Mouse (Mus musculus): ENCODE measurements around the gene Lhpp.

Gene Lhpp

GRCm38 (mm10) chr7:132713483-132714126, 103.2 kb downstream of the Lhpp start:
- DNase-seq = peak; percentile 55 to 57

GRCm38 (mm10) chr7:132714236-132714923, 103.9 kb downstream of the Lhpp start:
- DNase-seq = no peak

- DNase-seq = no peak
These were observed 104.8 kb downstream of the Lhpp start for GRCm38 (mm10) chr7:132715259-132715658.

- no peak for DNase-seq
These were observed 109.1 kb downstream of the Lhpp start for GRCm38 (mm10) chr7:132719570-132719969.

GRCm38 (mm10) chr7:132720562-132720961, 110.1 kb downstream of the Lhpp start:
- DNase-seq = peak; percentile 93 to 94

- no peak for DNase-seq
These were observed 112.2 kb downstream of the Lhpp start for GRCm38 (mm10) chr7:132722401-132723370.

- DNase-seq = peak; percentile 44 to 51
These were observed 113.5 kb downstream of the Lhpp start for GRCm38 (mm10) chr7:132723906-132724305.

GRCm38 (mm10) chr7:132724501-132725062, 114.1 kb downstream of the Lhpp start:
- DNase-seq = peak in 1 of 2 experiments; percentile 40

GRCm38 (mm10) chr7:132726106-132726861, 115.8 kb downstream of the Lhpp start:
- DNase-seq = no peak

GRCm38 (mm10) chr7:132729093-132729831, 118.8 kb downstream of the Lhpp start:
- peak in 1 of 2 experiments; percentile 31 for DNase-seq

- DNase-seq = no peak
These were observed 120.1 kb downstream of the Lhpp start for GRCm38 (mm10) chr7:132730510-132730909.

- no peak for DNase-seq
These were observed 121.1 kb downstream of the Lhpp start for GRCm38 (mm10) chr7:132731558-132731957.

GRCm38 (mm10) chr7:132732136-132732789, 121.8 kb downstream of the Lhpp start:
- no peak for DNase-seq

GRCm38 (mm10) chr7:132733521-132733920, 123.1 kb downstream of the Lhpp start:
- DNase-seq = no peak

GRCm38 (mm10) chr7:132734222-132734621, 123.8 kb downstream of the Lhpp start:
- DNase-seq = no peak

- peak; percentile 89 to 92 for DNase-seq
These were observed 124.7 kb downstream of the Lhpp start for GRCm38 (mm10) chr7:132735145-132735544.

GRCm38 (mm10) chr7:132736099-132736862, 125.8 kb downstream of the Lhpp start:
- DNase-seq = peak in 1 of 2 experiments; percentile 26

- DNase-seq = no peak
These were observed 128.4 kb downstream of the Lhpp start for GRCm38 (mm10) chr7:132738844-132739243.

- no peak for DNase-seq
These were observed 129.4 kb downstream of the Lhpp start for GRCm38 (mm10) chr7:132739829-132740228.

GRCm38 (mm10) chr7:132742912-132743311, 132.5 kb downstream of the Lhpp start:
- no peak for DNase-seq
